Mouse (Mus musculus) kidney, adult 8-10 months (tissue): ENCODE measurements around the gene Catsper2.
A peak's percentile ranks its signal among the peaks of the same experiment; 100 is the strongest.

ENCODE experiments used
- DNase-seq, 2 experiments: peaks; one replicate each; pipeline ENCODE4 v3.0.0; 2022

Gene Catsper2

DNA sequence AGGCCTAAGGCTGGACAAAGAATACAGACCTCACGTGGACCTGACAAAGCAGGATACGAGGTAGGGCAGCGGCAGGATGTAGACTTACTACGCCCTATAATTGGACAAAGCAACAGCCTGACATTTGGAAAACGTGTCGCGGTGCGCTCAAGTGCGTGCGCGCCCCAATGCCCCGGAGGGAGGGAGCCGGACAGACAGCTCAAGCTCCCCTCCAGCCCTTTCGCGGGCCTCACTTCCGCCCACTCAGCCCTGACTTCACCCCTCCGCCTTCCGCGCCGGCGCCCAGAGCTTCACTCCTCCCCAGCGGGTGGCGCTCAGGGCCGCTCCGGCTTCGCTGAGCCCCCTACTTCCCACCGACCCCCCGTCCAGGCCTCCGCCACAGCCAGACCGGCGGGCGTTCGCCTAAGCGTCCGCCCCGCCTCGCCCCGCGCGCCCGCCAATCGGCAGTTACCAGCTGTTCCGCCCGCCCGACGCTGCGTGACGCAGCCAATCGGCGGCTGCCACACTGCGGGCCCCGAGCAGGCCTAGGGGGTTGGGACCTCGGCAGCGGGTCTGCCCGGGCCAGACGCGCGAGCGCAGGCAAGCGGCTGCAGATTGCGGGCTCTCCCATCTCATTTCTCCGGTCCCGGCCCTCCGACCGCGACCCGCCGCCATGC, at the start of gene Catsper2, which contains the start of gene Pdia3:
Catsper2 (minus strand) TSS at position 406 of the 656 bp plus-strand sequence.
Pdia3 (plus strand) TSS at position 389 of the 656 bp plus-strand sequence.
- DNase-seq, result peak; percentile 93 to 95

DNA sequence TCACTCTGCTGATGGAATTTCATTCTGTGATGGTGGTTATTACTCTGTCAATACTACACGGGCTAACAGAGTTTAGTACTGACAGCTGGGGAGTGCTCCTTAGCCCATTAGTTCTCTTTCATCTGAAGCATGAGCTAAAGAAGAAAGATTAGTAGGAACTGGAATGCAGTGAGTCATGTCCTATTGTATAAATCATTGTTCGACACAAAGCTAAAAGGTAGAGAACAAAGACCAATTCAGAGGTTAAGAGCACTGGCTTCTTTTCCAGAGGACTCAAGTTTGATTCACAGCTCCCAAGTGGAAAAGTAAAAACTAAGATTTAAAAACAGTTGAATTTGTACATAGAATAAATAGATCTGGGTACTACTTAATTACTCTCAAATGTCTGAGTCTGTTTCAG, 46.5 kb upstream of the Catsper2 start:
- no peak for DNase-seq

- DNase-seq, result peak; percentile 82 to 86
Measured at GRCm38 (mm10) chr2:121456692-121457642, 43.4 kb upstream of the Catsper2 start, which contains the start of gene Serinc4. Gene Serinc4 (minus strand): TSS chr2:121456781.

DNA sequence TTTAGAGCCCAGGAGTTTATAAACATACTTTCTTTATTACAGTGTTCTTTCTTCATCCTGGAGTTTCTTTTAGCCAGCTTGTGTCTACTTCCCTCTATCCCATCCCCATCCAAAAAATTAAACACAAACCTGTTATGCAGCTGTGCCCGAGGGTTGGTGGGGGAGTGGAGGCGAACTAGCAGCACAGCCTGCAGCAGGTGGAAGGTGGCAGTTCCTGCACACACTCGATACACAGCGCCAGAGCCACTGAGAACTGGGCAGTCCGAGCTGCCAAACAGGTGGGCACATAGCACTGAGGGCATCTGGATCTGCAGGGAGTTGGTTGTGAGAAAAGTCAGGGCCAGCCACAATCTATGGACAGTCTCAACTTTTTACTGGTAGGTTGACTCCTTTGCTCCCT, 41.9 kb upstream of the Catsper2 start:
- DNase-seq, result no peak

DNA sequence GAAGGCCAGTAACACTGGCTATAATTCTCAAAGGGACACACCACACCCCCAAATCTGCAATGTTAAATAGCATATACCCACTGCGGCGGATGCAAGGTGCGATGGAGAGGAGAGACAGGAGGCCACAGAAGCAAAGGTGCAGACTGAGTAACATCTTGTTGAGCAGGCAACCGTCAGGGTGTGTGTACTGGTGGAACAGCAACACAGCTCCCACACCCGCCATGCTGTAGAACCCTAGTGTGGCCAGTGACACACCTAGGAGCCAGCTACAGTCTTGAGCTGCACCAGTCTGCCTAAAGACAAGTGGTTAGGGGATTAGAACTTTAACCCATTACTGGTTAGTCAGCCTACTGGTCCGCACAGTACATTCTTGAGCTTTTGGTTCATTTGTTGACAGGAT, 40.3 kb upstream of the Catsper2 start:
- DNase-seq, result no peak

DNA sequence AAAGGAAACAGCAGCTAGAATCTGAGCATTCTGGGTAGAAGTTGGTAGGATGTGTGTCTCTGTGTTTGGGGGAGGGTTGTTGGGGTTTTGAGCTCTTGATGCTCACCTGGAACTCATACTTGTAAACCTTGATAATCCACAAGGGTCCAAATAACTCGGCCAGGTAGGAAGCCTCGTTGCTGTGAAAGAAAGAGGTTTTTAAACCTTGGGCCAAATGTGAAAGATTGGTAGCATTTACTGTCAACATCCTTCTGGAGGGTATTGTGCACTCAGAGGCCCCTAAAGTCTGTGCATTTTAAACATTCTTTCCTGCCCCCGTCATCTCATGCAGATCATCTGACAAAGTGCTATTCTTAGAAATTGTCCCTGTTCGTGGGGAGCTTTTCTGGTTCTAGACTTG, 39.4 kb upstream of the Catsper2 start, which contains the start of gene Hypk:
Hypk (plus strand) TSS at position 301 of the 400 bp plus-strand sequence.
- DNase-seq, result no peak

DNA sequence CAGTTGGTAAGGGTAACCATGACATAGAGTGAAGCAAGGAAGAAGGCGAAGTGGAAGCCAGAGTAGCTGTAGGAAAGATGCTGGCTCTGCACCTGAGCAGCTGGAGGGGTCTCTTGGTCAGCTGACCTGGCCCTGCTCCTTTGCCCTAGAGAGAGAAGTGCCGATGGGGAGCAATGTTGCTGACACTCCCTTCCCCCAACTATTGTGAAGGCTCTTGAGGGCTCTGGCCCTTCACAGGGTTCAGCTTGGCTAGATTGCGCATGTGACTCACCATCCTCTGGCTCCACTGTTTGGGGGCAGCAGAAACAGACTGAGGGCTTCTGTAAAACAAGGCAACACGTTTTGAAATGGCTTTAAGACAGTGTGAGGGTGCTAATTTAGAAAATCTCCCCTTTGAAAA, 38.8 kb upstream of the Catsper2 start:
- no peak for DNase-seq

DNA sequence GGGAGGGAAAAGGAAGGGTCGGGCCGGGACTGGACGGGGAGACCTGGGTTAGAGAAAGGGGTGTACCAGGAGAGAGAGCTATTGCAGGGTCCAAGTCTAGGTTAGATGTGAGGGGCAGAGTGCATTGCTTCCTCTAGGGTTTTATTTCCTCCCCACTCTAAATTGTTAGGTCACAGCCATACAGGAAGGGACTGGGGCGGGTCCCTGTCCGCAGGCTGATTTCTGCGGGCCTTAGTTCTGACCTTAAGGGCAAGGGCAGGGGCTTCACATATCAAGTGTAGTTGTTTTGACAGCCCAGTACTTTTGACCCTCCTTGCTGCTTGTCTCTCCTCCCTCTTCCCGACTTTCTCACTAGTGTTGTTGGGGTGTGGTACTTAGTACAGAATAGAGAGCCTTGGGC, 36.5 kb upstream of the Catsper2 start:
- DNase-seq, result no peak

DNA sequence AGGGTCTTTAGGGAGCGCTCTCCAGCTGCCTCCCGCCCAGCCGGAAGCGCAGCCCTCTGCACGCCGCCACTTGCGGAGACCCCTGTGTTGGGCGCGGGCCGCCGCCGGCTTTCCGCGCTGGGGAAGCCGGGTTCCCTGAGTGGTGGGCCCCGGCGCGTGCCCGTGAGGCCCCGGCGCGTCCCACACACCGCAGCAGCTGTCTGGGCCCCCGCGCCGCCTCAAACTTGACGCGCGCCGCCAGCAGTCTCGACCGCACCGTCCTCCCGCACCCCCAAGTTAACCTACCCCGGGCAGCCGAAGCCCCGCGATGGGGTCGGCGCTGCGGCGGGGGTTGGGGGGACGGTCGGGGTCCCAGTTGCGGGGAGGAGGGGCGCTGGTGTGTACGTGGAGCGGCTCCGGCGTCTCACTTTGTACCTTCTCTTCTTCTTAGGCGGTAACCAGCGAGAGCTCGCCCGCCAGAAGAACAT, 36.0 kb upstream of the Catsper2 start:
- DNase-seq, result no peak

DNA sequence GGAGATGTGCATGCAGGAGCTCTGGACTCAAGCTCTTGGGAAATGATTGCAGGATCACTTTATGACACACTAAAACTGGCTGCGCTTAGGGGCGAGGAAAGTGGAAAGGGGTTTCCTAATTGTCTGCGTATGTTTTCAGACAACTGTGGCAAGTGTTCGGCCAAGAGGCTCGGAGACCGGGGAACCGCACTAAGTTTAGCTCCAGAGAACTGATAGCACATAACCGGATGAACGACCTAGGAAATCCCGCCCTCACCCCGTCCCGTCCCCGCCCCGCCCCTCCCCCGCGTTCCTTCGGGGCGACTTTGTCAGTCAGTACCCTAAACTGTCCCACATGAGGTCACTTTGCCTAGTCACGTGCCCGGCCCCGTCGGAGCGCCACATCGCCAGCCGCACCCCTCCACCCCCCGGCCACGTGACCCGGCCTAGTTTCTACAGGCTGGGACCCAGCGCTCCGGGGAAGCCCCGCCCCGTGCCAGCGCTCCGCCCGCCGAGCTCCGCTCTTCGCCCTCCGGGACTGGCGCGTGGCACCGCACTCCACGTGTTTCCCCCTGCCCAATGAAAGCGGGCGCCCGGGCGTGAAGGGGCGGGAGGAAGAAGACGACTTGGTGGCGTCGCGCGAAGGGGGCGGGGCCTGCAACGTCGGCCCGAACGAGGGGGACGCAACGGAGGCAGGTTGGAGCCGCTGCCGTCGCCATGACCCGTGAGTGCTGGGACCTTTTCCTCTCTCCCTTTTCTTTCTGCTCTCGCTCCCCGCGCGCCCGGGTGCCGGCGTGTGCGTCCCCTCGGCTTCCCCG, 35.3 kb upstream of the Catsper2 start, which contains the start of gene Serf2:
Serf2 (plus strand) TSS at position 457 of the 797 bp plus-strand sequence.
- DNase-seq, result peak; percentile 100

- peak; percentile 51 to 64 for DNase-seq
Measured at GRCm38 (mm10) chr2:121448136-121448535, 34.5 kb upstream of the Catsper2 start.

GRCm38 (mm10) chr2:121447006-121447405, 33.4 kb upstream of the Catsper2 start:
- DNase-seq, result no peak

- no peak for DNase-seq
Measured at GRCm38 (mm10) chr2:121446506-121446905, 32.9 kb upstream of the Catsper2 start.

GRCm38 (mm10) chr2:121445117-121445516, 31.5 kb upstream of the Catsper2 start:
- no peak for DNase-seq

DNA sequence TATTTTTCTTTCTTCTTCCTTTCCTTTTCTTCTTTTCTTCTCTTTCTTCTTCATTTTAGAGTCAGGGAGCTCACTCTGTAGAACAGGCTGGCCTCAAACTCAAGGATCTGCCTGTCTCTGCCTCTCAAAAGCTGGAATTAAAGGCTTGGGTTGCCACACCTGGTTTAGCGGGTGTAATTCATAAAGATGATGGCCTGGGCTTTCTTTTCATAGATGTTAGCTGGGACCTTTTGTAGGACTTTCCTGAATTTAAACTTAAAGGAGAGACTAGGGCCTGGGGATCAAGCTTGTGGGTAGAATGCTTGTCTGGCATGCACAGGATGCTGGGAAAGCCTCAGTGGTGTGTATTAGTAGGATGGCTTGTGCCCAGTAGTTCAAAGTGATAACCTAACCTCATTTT, 30.6 kb upstream of the Catsper2 start, which contains the start of gene Ell3:
Ell3 (minus strand) TSS at position 101 of the 400 bp plus-strand sequence.
- no peak for DNase-seq

DNA sequence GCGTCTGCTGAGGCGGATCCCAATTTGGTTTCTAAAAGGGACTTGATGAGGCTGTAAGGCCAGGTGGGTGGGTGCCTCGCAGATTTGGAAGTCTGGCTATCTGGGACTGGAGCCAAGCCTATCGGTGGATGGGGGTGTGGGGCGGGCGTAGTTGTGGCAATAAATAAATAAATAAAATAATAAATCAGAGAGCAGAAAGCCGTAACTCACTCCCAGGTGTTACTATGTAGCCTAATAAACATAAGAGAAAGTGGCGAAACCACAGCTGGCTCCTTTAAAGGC, 29.4 kb upstream of the Catsper2 start:
- no peak for DNase-seq

GRCm38 (mm10) chr2:121442259-121443067, 28.9 kb upstream of the Catsper2 start:
- peak; percentile 82 to 91 for DNase-seq

GRCm38 (mm10) chr2:121441800-121442199, 28.2 kb upstream of the Catsper2 start:
- DNase-seq, result no peak

GRCm38 (mm10) chr2:121440834-121441605, 27.4 kb upstream of the Catsper2 start:
- no peak for DNase-seq

DNA sequence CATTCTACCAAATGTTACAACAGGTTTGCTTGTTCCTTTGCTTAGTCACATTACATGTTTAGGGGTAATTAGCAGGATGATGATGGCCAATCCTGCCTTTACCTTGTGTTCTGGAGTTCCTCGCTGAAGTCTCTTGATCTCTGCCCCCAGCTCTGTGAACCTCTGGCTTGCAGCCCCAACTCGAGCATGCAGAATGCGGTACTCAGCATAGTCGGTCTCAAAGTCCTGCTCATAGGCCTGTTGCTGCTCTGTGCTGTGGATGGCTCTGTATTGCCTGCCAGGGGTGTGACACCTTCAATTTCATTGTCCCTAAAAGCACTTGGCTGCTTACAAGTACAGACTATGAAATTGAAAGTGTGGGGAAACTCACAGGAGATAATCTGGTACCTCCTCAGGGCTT, 26.2 kb upstream of the Catsper2 start:
- peak; percentile 78 to 81 for DNase-seq

DNA sequence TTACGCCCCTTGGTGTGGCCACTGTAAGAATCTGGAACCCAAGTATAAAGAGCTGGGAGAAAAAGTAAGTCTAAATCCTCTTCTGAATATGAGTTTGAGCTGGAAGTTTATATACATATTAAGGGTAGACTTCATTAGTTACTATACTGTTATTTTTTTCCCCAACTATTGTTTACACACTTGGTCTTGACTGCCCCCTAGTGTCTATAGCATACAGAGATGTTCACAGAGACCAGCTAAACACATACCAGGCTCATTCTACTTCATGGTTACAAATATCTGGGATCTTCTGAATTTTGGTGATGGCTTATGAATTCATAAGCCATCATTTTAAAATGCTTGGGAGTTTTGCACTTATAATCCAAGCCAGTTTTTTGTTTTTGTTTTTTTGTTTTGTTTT, 21.3 kb upstream of the Catsper2 start:
- no peak for DNase-seq
